Mouse (Mus musculus) bone marrow, adult 2 months (tissue): Measurements from ENCODE around the gene Fgfr2. TPM values are rescaled to one million over a fixed set of nuclear protein-coding genes. Genes with fewer than 3 reads are reported as not detected.

Source experiments
- H3K27ac ChIP-seq: fragments of 200-500 bp; 2 replicates; pipeline ENCODE4 v1.5.1; 2012; ENCODE audit warnings: low read depth, mild to moderate bottlenecking, control low read depth, inconsistent platforms, low read length; ENCODE audit not compliant: control insufficient read depth, poor library complexity, insufficient read depth
- H3K4me1 ChIP-seq: fragments of 200-500 bp; 2 replicates; pipeline ENCODE4 v1.6.1; 2011; ENCODE audit warnings: low read length; ENCODE audit not compliant: control insufficient read depth, insufficient read depth
- H3K4me3 ChIP-seq: fragments of 200-500 bp; replicated peaks from 2 replicates; pipeline ENCODE3; 2011; ENCODE audit warnings: mild to moderate bottlenecking, low read depth, low read length, control low read depth; ENCODE audit not compliant: control insufficient read depth
- CTCF ChIP-seq: fragments of 200-500 bp; IDR thresholded peaks from 2 replicates; pipeline ENCODE4 v1.5.1; 2011; ENCODE audit warnings: low read length, control low read depth; ENCODE audit not compliant: control insufficient read depth, insufficient read depth
- POLR2A ChIP-seq: fragments of 200-500 bp; IDR thresholded peaks from 2 replicates; pipeline ENCODE4 v1.6.1; 2011; ENCODE audit warnings: low read depth, mild to moderate bottlenecking, control low read depth, low read length, borderline replicate concordance; ENCODE audit not compliant: control insufficient read depth
- WGBS: fragments of 180-500 bp; shearing (Covaris S2); methylation state at CpG from one replicate; pipeline ENCODE4 v1.1.7; 2018; 5-methylcytosine and 5-hydroxymethylcytosine counted together
- polyA plus RNA-seq: library from polyadenylated mRNA; stranded (reverse); fragments of >200 nt; gene quantifications from 2 replicates; pipeline ENCODE4 v1.2.4, GENCODE M21; 2011; ENCODE audit warnings: low replicate concordance; ENCODE audit not compliant: missing spikeins, insufficient read depth, insufficient read length

The Fgfr2 gene
- polyA plus RNA-seq, 1 experiment = 8.2 TPM

DNA sequence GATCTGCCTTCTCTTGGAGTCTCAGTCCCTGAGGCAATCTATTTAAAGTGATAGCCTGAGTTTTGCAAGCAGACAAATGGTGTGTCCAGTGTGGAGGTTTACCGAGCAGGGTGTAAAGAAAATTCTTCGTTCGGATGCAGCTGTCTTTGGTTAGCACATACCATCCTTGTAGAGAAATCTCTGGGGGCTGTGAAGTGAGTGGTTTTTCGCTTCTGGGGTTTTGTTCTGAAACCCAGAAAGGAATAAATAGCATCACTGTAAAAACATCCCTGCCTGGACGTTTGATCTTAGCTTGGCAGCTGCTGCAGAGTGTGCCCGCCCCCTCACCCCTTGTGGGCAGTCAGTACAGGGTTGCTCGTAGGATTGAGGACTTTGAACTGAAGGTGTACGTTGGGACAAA is 767.0 kb downstream of the Fgfr2 start:
- no peak for TF ChIP-seq CTCF
- no peak for TF ChIP-seq POLR2A

DNA sequence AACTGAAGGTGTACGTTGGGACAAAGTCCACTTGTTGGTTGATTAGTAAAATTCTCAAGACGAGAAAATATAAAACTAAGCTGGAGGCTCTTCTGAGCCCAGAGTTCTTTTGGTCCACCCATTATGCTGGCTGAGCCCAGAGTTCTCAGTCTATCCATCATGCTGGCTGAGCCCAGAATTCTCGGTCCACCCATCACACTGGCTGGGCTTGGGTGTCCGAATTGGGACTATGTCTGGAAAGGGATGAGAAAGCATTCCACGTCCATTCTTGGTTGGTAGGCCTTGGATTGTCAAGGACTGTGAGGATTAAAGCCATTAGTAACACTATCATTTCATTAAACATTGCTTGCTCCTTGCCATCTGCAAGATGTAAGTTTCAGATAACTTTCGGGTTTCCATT is 767.4 kb downstream of the Fgfr2 start:
- 67% methylated on average over 6 of the region's 6 CpGs for WGBS

More for the DNA sequence above, 767.0 kb downstream of the Fgfr2 start:
- H3K4me3 ChIP-seq = no peak overlapping the region
- H3K27ac ChIP-seq = peak overlapping the region; percentile 67; the same call in 1 of the 2 replicates
- H3K4me1 ChIP-seq = peaks cover 15% of the 10 kb centered on the region
- WGBS = 37% methylated on average over 8 of the region's 8 CpGs

DNA sequence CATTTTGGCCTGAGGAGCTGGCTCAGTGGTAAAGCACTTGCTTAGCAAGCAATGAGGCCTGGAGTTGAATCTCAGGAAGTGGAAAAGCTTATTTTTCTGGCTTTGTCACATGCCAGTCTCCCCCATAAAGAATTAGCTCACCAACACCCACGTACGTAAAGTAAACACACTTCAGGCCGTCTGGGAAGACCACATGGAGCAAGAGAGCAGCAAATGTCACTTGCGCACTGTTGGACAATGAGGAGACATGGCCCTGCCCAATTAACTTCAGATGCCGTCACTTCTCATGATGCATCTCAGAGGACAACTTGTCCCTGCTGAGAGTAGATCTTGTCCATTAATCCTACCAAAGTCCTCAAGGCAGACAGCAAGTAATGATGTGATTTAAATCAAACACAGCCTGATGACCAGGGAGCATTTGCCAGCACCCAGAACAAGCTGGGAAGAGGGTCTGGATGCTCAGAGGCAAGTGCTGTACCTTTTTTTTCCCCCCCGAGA is 774.0 kb downstream of the Fgfr2 start:
- H3K4me1 ChIP-seq = peaks cover 2% of the 10 kb centered on the region; the same call in 1 of the 2 replicates
- H3K27ac ChIP-seq = no peak overlapping the region
- no peak overlapping the region for H3K4me3 ChIP-seq
- TF ChIP-seq POLR2A = no peak
- TF ChIP-seq CTCF = no peak
- WGBS = 81% methylated on average over 6 of the region's 6 CpGs

More for the DNA sequence above, 767.4 kb downstream of the Fgfr2 start:
- Histone ChIP-seq H3K27ac (peak overlapping the region; percentile 67), H3K4me1 (peaks cover 14% of the 10 kb centered on the region), H3K4me3 (no peak overlapping the region)
- no peak for TF ChIP-seq CTCF
- no peak for TF ChIP-seq POLR2A

DNA sequence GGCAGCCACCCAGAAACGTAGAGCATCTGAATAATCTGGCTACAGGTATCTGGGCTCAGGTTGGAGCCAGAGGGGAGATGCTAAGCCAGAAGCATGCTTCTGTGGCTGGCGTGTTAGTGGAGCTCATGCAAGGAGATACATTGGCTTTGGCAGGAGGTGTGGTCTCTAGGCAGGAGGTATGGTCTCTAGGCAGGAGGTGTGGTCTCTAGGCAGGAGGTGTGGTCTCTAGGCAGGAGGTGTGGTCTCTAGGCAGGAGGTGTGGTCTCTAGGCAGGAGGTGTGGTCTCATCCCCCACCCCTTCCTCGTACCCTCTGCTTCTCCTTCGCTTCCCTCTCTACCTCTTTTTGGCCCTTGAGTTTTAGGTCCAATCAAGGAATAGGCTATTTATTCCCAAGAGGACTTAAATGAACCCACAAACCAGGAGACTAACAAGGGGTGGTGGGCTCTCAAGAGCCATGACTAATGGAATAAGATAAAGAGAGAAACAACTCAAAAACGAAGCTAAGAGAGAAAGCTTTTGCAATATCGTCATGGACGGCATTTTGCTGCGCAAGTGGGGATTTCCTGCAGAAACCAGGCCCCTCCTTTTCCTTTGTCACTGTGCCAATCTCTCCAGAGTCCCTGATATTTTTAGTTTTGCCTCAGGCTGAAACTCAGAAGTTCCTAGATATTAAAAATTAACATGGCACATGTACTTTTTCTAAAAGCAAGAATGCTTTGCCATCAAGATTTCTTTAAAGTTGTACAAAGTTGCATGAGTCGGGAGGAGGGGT is 775.7 kb downstream of the Fgfr2 start:
- WGBS = 24% methylated on average over 9 of the region's 9 CpGs
- peaks cover 2% of the 10 kb centered on the region; the same call in 1 of the 2 replicates for H3K4me1 ChIP-seq
- no peak overlapping the region for H3K4me3 ChIP-seq
- TF ChIP-seq POLR2A (no peak), CTCF (no peak)
- no peak overlapping the region for H3K27ac ChIP-seq

DNA sequence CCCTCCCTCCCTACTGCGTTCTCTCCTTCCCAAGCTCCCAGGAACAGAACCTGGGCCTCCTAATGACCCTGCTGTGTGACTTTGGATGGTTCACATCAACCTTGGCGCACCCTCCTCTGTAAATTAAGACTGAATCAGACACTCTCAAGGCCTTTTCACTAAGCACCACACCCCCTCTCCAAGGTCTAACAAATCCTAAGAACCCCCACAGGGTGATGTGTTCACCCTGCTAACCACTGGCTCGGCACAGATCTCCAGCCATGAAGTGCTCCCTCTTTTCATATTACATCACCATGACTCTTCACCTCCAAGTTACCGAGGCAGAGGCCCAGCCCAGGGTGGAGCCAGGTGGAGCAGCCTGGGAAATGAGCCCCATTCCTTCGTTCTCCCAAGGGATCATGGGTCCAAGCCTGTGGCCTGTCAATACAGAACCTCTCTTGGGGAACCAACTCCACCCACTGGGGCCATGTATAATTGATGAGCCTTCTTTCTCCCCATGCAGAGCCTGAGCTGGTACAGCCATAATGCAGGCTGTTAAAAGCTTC is 777.6 kb downstream of the Fgfr2 start:
- peaks cover 2% of the 10 kb centered on the region; the same call in 1 of the 2 replicates for H3K4me1 ChIP-seq
- 72% methylated on average over 5 of the region's 5 CpGs for WGBS
- H3K4me3 ChIP-seq = no peak overlapping the region
- TF ChIP-seq CTCF (no peak), POLR2A (no peak)
- H3K27ac ChIP-seq = no peak overlapping the region

DNA sequence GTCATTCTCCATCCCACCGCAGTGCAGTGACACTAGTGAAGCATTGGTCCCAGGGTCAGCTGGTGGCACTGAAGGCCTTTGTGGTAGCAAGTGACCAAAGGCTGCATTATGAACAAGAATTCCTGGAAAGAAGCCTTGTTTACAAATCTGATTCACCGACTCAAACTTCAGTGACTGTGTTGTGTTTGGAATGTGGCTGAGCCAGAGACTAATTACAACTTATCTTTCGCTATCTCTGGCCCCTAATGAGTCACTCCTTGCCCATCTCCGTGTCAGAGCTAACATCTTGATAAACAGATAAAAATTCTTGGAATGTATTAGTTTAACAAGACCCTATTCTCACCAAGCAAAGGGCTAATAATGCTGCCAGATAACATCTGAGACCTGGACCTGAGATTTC is 778.5 kb downstream of the Fgfr2 start:
- Histone ChIP-seq H3K27ac (no peak overlapping the region), H3K4me1 (peaks cover 2% of the 10 kb centered on the region; the same call in 1 of the 2 replicates), H3K4me3 (no peak overlapping the region)
- 76% methylated on average over 4 of the region's 4 CpGs for WGBS
- TF ChIP-seq CTCF (no peak), POLR2A (no peak)

DNA sequence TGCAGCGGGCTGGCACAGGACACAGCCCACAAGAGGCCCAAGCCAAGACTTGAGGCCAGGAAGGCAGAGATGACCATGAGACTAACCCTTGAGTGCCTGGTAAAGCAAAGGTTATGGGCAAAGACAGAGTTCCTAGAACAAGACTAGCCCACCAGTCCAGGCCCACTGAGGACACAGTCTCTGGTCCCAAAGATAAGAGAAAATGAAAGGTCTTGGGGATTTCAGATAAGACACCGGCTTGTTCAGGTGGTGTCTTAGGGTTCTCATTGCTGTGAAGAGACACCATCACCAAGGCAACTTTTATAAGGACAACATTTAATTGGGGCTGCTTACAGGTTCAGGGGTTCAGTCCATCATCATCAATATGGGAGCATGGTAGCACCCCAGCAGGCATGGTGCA is 779.2 kb downstream of the Fgfr2 start:
- H3K27ac ChIP-seq = no peak overlapping the region
- WGBS = 85% methylated on average over 2 of the region's 2 CpGs
- TF ChIP-seq CTCF (no peak), POLR2A (no peak)
- peaks cover 6% of the 10 kb centered on the region; the same call in 1 of the 2 replicates for H3K4me1 ChIP-seq
- no peak overlapping the region for H3K4me3 ChIP-seq

DNA sequence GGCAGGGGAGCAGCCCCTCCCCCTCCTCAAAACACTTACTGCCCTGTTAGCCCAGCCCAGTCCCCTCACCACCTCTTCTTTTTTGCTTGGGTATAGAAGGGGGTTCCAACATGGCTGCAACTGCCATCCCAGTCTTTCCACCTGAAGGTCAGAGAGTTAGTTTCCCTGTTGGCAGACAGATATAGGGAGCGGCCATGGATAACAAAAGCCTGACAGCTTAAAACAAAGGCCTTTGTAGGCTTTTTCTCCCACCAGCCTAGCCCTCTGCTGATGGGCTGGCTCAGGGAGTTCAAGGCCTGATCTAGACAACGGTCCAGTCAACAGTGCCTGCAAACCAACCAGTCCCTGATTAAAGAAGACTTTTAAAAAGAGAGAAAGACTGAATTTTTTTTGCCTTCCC is 780.0 kb downstream of the Fgfr2 start:
- WGBS = 82% methylated on average over 2 of the region's 2 CpGs
- Histone ChIP-seq H3K27ac (no peak overlapping the region), H3K4me3 (no peak overlapping the region), H3K4me1 (peaks cover 6% of the 10 kb centered on the region; the same call in 1 of the 2 replicates)
- TF ChIP-seq POLR2A (no peak), CTCF (no peak)
